Mouse (Mus musculus) E14TG2a.4 (cell line): Measurements from ENCODE around the gene Gm20816.
"Not testable (repeated sequence)": the region's sequence is repeated elsewhere in the genome, so short reads cannot be mapped to it uniquely, and the experiment has no call there.

Source experiments
- CTCF ChIP-seq: conservative IDR thresholded peaks from 2 replicates; pipeline ENCODE4 v1.5.1; 2014; ENCODE audit warnings: low read length
- NANOG ChIP-seq: IDR thresholded peaks from 2 replicates; pipeline ENCODE4 v1.6.1; 2014; ENCODE audit warnings: borderline replicate concordance, low read length, mixed read lengths

DNA sequence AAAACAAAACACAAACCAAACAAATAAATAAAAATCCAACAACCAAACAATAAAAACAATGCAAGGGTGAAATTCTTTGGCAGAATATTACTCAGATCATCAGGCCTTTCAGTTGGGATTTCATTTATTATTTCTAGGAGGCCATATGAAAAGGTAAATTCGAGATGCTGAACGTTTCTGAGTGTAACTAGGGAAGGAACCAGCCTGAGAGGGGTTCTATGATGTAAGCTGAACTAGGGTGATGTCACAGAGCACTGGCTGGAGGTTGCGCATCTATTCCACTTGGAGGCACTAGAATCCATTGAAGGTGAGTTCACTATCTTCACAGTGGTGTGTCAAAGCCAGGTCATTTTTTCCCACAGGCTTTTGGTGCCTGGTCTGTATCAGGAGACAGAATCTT lies at the start of gene Gm20816:
- not testable (repeated sequence) for TF ChIP-seq CTCF, NANOG
